Mouse (Mus musculus): ENCODE results near the gene Abraxas2.

Abraxas2 gene

DNA sequence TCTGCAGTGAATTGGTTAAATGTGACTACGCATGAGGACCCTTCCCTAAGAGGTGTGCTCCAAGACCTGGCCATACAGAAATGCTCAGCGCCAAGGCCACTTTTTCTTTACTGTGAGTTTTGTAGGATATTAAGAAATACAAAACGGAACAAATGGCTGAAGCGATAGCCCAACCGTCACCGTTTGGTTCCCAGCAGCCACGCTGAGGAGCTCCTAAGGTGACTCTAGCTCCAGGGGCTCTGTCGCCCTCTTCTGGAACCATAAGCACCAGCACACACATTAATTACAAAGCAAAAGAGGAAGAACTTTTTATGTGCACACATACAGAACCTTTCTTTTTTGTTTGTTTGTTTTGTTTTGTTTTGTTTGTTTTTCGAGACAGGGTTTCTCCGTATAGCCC lies 38.2 kb downstream of the Abraxas2 start:
- DNase-seq (ENCODE audit: low read depth, low spot score) = no peak

DNA sequence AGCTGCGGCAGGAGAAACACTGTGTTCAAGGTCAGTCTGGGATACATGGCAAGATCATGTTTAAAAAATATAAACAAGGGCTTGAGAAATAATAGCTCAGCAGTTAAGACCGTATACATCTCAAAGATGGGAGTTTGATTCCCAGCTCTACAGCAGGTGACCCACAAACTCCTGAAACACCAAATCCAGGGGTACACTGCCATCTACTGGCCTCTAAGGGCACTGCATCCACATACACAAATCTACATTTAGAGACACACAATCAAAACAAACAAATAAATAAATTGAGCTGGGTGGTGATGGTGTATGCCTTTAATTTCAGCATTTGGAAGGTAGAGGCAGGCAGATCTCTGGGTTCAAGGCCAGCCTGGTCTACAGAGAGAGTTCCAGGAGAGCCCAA lies 39.2 kb downstream of the Abraxas2 start:
- DNase-seq (ENCODE audit: low read depth, low spot score) = no peak

GRCm38 (mm10) chr7:132900826-132901531 lies 42.0 kb downstream of the Abraxas2 start:
- no peak for DNase-seq (ENCODE audit: low read depth, low spot score)

- DNase-seq (ENCODE audit: low read depth, low spot score) = no peak
Observed at GRCm38 (mm10) chr7:132903796-132904195, 44.8 kb downstream of the Abraxas2 start.

- DNase-seq (ENCODE audit: low read depth, low spot score) = no peak
Observed at GRCm38 (mm10) chr7:132921971-132922370, 62.9 kb downstream of the Abraxas2 start.

DNA sequence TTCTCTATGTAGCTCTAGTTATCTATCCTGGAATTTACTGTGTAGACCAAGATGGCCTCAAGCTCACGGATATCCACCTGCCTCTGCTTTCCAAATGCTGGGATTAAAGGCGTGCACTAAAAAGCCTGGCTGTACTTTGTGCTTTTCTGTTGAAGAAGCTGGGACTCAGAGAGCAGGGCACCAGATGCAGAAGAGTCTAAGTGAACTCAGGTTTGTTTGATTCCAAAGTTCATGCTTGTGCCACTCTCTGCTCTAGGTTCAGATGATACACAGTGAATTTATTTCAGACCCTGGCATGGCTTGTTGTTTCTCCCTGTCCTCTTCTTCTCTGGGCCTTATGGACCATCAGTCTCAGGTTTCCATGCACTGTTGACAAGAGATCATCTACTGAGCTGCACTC lies 66.2 kb downstream of the Abraxas2 start:
- DNase-seq (ENCODE audit: low read depth, low spot score) = no peak

DNA sequence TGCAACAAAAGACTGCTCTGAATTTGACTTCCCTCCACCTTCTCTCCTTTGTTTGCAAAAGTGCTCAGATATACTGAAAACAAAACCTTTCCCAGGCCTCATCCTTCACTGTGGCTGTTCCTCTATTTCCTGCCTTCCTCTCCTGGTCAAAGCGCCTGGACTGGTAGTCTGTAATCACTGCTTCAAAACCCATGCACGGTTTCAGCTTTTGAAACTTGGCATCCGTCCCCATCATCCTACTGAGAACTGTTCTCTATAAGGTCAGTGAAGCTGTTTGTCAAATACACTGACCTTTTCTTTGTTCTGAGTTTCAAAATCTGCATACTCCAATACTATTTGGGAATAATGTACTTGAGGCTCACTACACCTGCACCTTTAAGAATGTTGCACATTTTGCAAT lies 68.2 kb downstream of the Abraxas2 start:
- DNase-seq (ENCODE audit: low read depth, low spot score) = no peak

DNA sequence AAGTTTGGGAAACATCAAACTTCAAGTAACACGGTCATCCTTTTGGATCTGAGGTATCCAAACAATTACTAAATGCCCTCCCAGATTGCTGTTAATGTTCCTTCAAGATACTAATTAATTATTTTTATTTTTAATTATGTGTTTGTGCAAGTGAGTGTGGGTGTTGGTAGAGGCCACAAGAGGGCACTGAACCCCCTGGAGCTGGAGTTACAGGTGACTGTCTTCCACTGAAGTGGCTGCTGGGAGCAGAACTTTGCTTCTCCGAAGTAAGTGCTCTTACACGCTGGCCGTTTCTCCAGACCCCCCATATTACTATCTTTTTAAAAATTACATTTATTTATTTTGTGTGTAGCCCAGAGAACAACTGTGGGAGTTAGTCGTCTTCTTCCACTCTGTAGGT lies 71.0 kb downstream of the Abraxas2 start:
- no peak for DNase-seq (ENCODE audit: low read depth, low spot score)

DNA sequence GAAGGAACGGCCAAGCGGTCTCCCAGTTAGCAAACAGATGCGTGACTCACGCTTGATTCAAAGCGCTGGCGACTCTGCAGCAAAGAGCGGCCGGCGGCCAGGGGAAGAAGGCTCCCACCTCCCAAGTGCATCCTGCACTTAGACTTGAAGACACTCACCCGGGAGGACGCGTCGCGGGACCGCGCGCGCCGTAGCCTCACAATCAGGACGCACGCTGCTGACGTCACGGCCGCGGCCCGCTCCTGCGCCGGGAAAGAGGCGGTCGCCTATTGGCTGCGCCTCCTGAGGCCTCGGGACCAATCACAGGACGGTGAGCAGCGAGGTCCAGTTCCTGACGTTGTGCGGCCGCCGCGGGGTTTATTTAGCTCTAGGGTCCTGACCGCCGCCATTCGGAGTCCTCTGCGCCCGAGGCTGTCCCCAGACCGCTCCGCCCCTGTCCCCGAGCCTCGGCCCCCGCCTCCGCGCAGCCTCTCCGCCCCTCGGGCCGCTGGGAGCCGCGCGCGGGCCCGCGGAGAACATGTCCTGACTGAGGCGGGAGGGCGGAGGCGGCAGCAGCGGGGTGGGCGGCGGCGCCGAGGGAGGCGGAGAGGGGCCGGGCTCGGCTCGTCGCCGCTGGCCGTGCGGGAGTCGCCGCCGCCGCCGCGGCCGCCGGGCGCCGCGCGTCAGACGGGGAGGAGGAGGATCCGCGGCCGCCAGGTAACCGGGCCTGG lies 72.0 kb downstream of the Abraxas2 start, which contains the start of gene Zranb1:
Zranb1 (plus strand) TSS at position 293 of the 710 bp plus-strand sequence.
- DNase-seq (ENCODE audit: low read depth, low spot score) = peak; percentile 97

GRCm38 (mm10) chr7:132931560-132932351 lies 72.7 kb downstream of the Abraxas2 start:
- no peak for DNase-seq (ENCODE audit: low read depth, low spot score)

DNA sequence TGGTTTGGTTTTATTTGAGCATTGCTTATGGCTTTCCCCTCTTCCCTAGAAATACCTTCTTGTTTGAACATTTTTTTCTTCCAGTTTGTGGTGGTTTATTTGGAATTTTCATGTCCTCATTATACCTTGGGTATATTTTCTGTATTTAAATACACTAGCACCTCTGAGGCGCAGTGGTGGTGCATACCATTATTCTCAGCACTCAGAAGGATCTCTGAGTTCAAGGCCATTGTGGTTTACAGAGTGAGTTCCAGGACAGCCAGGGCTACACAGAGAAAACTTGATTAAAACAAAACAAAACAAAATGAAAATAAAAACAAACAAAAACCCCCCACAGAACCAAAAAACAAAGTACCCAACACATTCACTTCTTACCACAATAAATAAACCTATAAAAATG lies 74.3 kb downstream of the Abraxas2 start:
- DNase-seq (ENCODE audit: low read depth, low spot score) = no peak

Measured in embryo, embryonic 11.5 days (tissue).